Comparison of ENCODE assay signal across 27 mouse cellular contexts in the genomic region with DNA sequence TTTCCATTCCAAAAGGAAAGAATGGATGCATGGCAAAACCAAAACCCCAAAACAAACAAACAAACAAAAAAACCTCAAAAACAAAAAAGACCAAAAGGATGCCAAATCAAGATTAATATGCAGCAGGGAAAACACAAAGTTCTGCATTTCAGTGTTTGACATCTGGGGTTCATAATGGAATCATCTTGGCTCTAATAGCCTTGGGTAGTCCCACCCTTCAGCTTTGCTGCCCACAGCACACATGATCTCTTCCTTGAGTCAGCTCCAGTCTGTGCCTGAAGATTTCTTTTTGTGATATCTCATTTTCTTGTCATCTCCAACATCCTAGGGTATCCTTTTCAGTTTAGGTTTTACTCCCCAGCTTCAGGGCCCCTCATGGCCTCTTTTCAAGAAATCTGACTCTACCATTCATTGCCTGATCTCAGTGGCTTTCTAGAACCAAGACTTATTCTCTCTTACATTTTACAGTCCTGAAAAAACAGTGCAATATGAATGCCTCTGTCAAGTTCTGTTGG.
"Had no signal": no experiment of that assay in that cellular context is flagged by ENCODE, and none has a peak within 500 bp of the region (broad histone marks: within the 10 kb centered on the region; RNA-seq: fewer than 3 reads in every experiment).

No protein-coding gene starts in this region.

- ATAC-seq: hindbrain, postnatal 0 days; intestine, embryonic 16.5 days had no signal

- H3K36me3 ChIP-seq: heart, embryonic 10.5 days; heart, embryonic 12.5 days; hindbrain, embryonic 10.5 days; hindbrain, embryonic 13.5 days; hindbrain, embryonic 15.5 days; kidney, embryonic 15.5 days; limb, embryonic 13.5 days; liver, embryonic 13.5 days; liver, embryonic 15.5 days had no signal

- H3K27me3 ChIP-seq: heart, embryonic 12.5 days; hindbrain, embryonic 13.5 days; hindbrain, embryonic 15.5 days; kidney, embryonic 15.5 days; limb, embryonic 13.5 days; liver, embryonic 13.5 days; liver, embryonic 15.5 days had no signal

- H3K4me1 ChIP-seq: hindbrain, embryonic 13.5 days; hindbrain, embryonic 15.5 days; liver, embryonic 13.5 days; liver, embryonic 15.5 days had no signal

- H3K27ac ChIP-seq: gastrocnemius, adult 2 months; heart, embryonic 10.5 days; hindbrain, embryonic 10.5 days; hindbrain, embryonic 13.5 days; hindbrain, embryonic 15.5 days; hindbrain, postnatal 0 days; kidney, embryonic 15.5 days; kidney, postnatal 0 days; left cerebral cortex, adult 2 months; limb, embryonic 13.5 days; liver, embryonic 13.5 days; liver, embryonic 15.5 days had no signal

- H3K9ac ChIP-seq: heart, embryonic 12.5 days; hindbrain, embryonic 13.5 days; hindbrain, embryonic 15.5 days; kidney, embryonic 15.5 days; limb, embryonic 13.5 days; liver, embryonic 13.5 days; liver, embryonic 15.5 days had no signal

- DNase-seq: gastrocnemius, adult 2 months; gastrocnemius, postnatal 10 days; gastrocnemius, postnatal 25 days; heart, adult 18-20 months; heart, postnatal 10 days; heart, postnatal 4 days; kidney, adult 11 months; kidney, adult 2 months; kidney, adult 9 months; kidney, postnatal 14 days; kidney, postnatal 36 days; layer of hippocampus, adult 9-11 months; liver; liver, embryonic 13.5 days had no signal

- H3K4me3 ChIP-seq: gastrocnemius, adult 2 months; heart, embryonic 10.5 days; heart, embryonic 12.5 days; hindbrain, embryonic 10.5 days; hindbrain, embryonic 13.5 days; hindbrain, embryonic 15.5 days; kidney, embryonic 15.5 days; left cerebral cortex, adult 2 months; limb, embryonic 13.5 days; liver, embryonic 13.5 days; liver, embryonic 15.5 days had no signal

- H3K4me2 ChIP-seq: heart, embryonic 12.5 days; hindbrain, embryonic 13.5 days; hindbrain, embryonic 15.5 days; kidney, embryonic 15.5 days; limb, embryonic 13.5 days; liver, embryonic 11.5 days; liver, embryonic 13.5 days; liver, embryonic 15.5 days had no signal

- H3K9me3 ChIP-seq: heart, embryonic 10.5 days; heart, embryonic 12.5 days; hindbrain, embryonic 10.5 days; hindbrain, embryonic 13.5 days; hindbrain, embryonic 15.5 days; kidney, embryonic 15.5 days; limb, embryonic 13.5 days; liver, embryonic 13.5 days; liver, embryonic 15.5 days had no signal
